Mouse (Mus musculus): Measurements from ENCODE around the gene Platr17. TPM values are rescaled to one million over a fixed set of nuclear protein-coding genes. Genes with fewer than 3 reads are reported as not detected.

Gene Platr17
- total RNA-seq, 2 experiments from 2014 or later, result not detected

GRCm38 (mm10) chr17:33916294-33916693 is 11.4 kb downstream of the Platr17 start:
- TF ChIP-seq CTCF (IDR thresholded peaks at IDR 0.05), result no peak
- intact Hi-C loops (cut with DNase I), result no loop called here
- DNase-seq (ENCODE audit: extremely low spot score in 1 of 2, low spot score in 2 of 2), result no peak
- peak overlapping the region; percentile 44; the same call in 1 of the 2 replicates for H3K27ac ChIP-seq
- peak overlapping the region; percentile 56 for H3K4me3 ChIP-seq

GRCm38 (mm10) chr17:33916847-33917655 is 12.1 kb downstream of the Platr17 start:
- intact Hi-C loops (cut with DNase I), result no loop called here
- H3K27ac ChIP-seq, result no peak overlapping the region
- DNase-seq (ENCODE audit: extremely low spot score in 1 of 2, low spot score in 2 of 2), result no peak
- H3K4me3 ChIP-seq, result peak overlapping the region; percentile 56
- TF ChIP-seq CTCF (IDR thresholded peaks at IDR 0.05), result no peak

GRCm38 (mm10) chr17:33917656-33918292 is 12.8 kb downstream of the Platr17 start:
- no peak for TF ChIP-seq CTCF (IDR thresholded peaks at IDR 0.05)
- H3K4me3 ChIP-seq, result no peak overlapping the region
- H3K27ac ChIP-seq, result no peak overlapping the region
- no peak for DNase-seq (ENCODE audit: extremely low spot score in 1 of 2, low spot score in 2 of 2)
- intact Hi-C loops (cut with DNase I), result no loop called here

- TF ChIP-seq CTCF (IDR thresholded peaks at IDR 0.05), result no peak
- peak overlapping the region; percentile 21; the same call in 1 of the 2 replicates for H3K27ac ChIP-seq
- H3K4me3 ChIP-seq, result peak overlapping the region; percentile 56
- no peak for DNase-seq (ENCODE audit: extremely low spot score in 1 of 2, low spot score in 2 of 2)
- intact Hi-C loops (cut with DNase I), result no loop called here
Measured at GRCm38 (mm10) chr17:33918293-33919203, 13.6 kb downstream of the Platr17 start.

- Histone ChIP-seq H3K27ac (peak overlapping the region; percentile 80), H3K4me3 (peak overlapping the region; percentile 56)
- no peak; the same call in 1 of the 2 replicates for TF ChIP-seq CTCF (IDR thresholded peaks at IDR 0.05)
- DNase-seq (ENCODE audit: extremely low spot score in 1 of 2, low spot score in 2 of 2), result peak in 1 of 2 experiments; percentile 60
- intact Hi-C loops (cut with DNase I), result loop anchor here (2.0 to 10.0 kb wide), 2 partner anchors 23 to 1535 kb away; partner anchors contain the start of gene Wiz
Measured at GRCm38 (mm10) chr17:33919351-33920281, 14.7 kb downstream of the Platr17 start.

- intact Hi-C loops (cut with DNase I), result loop anchor here (2.0 to 10.0 kb wide), 2 partner anchors 24 to 1536 kb away; partner anchors contain the start of gene Wiz
Measured at GRCm38 (mm10) chr17:33920282-33921097, 15.6 kb downstream of the Platr17 start.

GRCm38 (mm10) chr17:33921361-33921760 is 16.4 kb downstream of the Platr17 start:
- no peak overlapping the region for H3K4me3 ChIP-seq
- TF ChIP-seq CTCF (IDR thresholded peaks at IDR 0.05), result no peak
- intact Hi-C loops (cut with DNase I), result loop anchor here (2.0 to 10.0 kb wide), 2 partner anchors 25 to 1537 kb away; partner anchors contain the start of gene Wiz
- no peak for DNase-seq (ENCODE audit: extremely low spot score in 1 of 2, low spot score in 2 of 2)
- H3K27ac ChIP-seq, result no peak overlapping the region

More at GRCm38 (mm10) chr17:33920282-33921097, 15.6 kb downstream of the Platr17 start:
- TF ChIP-seq CTCF (IDR thresholded peaks at IDR 0.05), result peak; percentile 83
- Histone ChIP-seq H3K4me3 (peak overlapping the region; percentile 56), H3K27ac (peak overlapping the region; percentile 80)
- DNase-seq (ENCODE audit: extremely low spot score in 1 of 2, low spot score in 2 of 2), result peak; percentile 78 to 82

GRCm38 (mm10) chr17:33924577-33925283 is 19.8 kb downstream of the Platr17 start:
- TF ChIP-seq CTCF (IDR thresholded peaks at IDR 0.05), result peak; percentile 29
- H3K27ac ChIP-seq, result no peak overlapping the region
- DNase-seq (ENCODE audit: extremely low spot score in 1 of 2, low spot score in 2 of 2), result no peak
- intact Hi-C loops (cut with DNase I), result loop anchor here (10.0 kb wide), 1 partner anchor 1540 kb away; the partner anchor contains the start of gene Wiz
- no peak overlapping the region for H3K4me3 ChIP-seq

Measured in left cerebral cortex, adult 2 months (tissue).